Mouse (Mus musculus) splenic B cell, adult 2 months (primary cell): ENCODE data around the gene Gm9112.
"Not testable (repeated sequence)": the region's sequence is repeated elsewhere in the genome, so short reads cannot be mapped to it uniquely, and the experiment has no call there.

Experiments used
- DNase-seq: peaks from one replicate; pipeline ENCODE4 v3.0.0-alpha.2; 2011; ENCODE audit warnings: low read depth, low spot score
- H3K27me3 ChIP-seq: 2 replicates; pipeline ENCODE4 v1.6.1; 2012; ENCODE audit warnings: mild to moderate bottlenecking, low read length, moderate library complexity, mixed read lengths; ENCODE audit not compliant: control insufficient read depth, poor library complexity, insufficient read depth, severe bottlenecking
- H3K36me3 ChIP-seq: 2 replicates; pipeline ENCODE4 v1.6.1; 2012; ENCODE audit warnings: mild to moderate bottlenecking, low read length, moderate library complexity, mixed read lengths; ENCODE audit not compliant: control insufficient read depth, poor library complexity, insufficient read depth, severe bottlenecking

Gm9112 gene

GRCm38 (mm10) chrX:102707535-102707934 is at the start of gene Gm9112, which contains the start of gene Dmrtc1b:
TSS of gene Gm9112 (minus strand) at chrX:102707635.
TSS of gene Dmrtc1b (plus strand) at chrX:102707865.
- not testable (repeated sequence) for H3K36me3 ChIP-seq, DNase-seq, H3K27me3 ChIP-seq

DNA sequence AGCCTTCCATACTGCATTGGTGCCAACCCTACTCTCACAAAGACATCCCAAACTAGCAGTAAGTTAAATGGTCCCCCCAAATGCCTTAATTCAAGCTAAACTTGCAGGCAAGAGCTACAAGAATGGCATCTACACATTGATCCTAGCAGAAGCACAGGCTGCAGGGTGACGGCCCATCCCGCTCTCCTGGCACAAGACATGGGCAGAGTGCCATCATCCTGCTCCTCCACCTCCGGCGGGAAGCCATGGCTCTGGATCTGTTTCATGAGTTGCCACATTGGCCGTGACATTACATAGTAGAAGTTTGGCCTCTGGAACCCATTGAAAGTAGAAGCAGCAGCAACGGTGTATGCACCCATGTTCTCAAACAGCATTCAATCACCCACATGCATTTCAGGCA is 16.8 kb upstream of the Gm9112 start:
- not testable (repeated sequence) for H3K36me3 ChIP-seq, DNase-seq, H3K27me3 ChIP-seq

- not testable (repeated sequence) for DNase-seq, H3K36me3 ChIP-seq, H3K27me3 ChIP-seq
Measured at GRCm38 (mm10) chrX:102700636-102701035, 6.8 kb downstream of the Gm9112 start.

DNA sequence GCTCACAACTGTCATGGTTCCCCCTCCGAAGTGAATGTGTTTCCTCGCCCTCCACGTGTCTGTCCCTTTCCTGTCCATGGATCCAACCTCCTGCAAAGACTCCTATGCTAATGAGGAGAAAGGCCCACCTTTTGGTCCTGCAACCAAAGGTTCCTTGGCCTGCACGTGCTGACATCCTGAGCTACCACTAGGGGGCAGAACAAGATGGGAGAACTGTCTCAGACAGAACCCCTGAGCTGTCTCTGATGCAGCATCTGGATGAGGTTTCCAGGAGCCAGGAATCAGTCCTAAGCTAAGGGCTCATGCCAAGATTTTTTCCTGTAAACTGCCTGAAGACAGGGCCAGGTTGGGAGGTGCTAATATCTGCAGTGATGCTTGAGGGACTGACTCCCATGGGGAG is 18.2 kb downstream of the Gm9112 start:
- H3K27me3 ChIP-seq, H3K36me3 ChIP-seq: not testable (repeated sequence)
- DNase-seq: peak; percentile 12

GRCm38 (mm10) chrX:102686872-102687271 is 20.6 kb downstream of the Gm9112 start, which contains the start of gene Gm3880:
TSS of gene Gm3880 (minus strand) at chrX:102686972.
- not testable (repeated sequence) for DNase-seq, H3K36me3 ChIP-seq, H3K27me3 ChIP-seq

DNA sequence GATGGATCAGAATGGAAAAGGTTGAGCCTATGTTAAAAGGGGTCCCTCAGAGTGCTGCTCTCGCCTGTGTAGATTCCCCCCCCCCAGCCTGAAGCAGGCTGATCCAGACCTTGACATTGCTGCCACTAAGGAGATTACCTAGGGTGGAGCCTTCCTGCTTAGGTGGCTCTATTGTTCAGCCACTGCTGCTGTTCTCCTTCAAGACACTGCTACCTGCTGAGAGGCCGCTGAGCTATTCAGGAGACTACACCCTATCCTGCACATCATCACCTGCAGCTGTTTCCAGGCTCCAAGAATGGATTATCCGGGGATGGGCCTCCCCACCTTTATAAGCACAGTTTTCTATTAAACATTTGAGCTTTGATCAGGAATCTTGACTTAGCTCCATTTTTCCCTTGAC is 22.7 kb downstream of the Gm9112 start:
- H3K36me3 ChIP-seq, DNase-seq, H3K27me3 ChIP-seq: not testable (repeated sequence)

- Histone ChIP-seq H3K36me3 (no peaks in the 10 kb centered on the region), H3K27me3 (no peaks in the 10 kb centered on the region)
- DNase-seq: no peak
Measured at GRCm38 (mm10) chrX:102666641-102667040, 40.8 kb downstream of the Gm9112 start.

GRCm38 (mm10) chrX:102660712-102661111 is 46.7 kb downstream of the Gm9112 start:
- DNase-seq: peak; percentile 58
- no peaks in the 10 kb centered on the region for H3K36me3 ChIP-seq
- H3K27me3 ChIP-seq: no peaks in the 10 kb centered on the region
